Mouse (Mus musculus) yolk sac, embryonic 10.5 days (tissue): ENCODE measurements around the gene Col6a4.

Experiments
- DNase-seq: peaks from one replicate; pipeline ENCODE4 v3.0.0-alpha.2; 2017; ENCODE audit warnings: low spot score

The Col6a4 gene

DNA sequence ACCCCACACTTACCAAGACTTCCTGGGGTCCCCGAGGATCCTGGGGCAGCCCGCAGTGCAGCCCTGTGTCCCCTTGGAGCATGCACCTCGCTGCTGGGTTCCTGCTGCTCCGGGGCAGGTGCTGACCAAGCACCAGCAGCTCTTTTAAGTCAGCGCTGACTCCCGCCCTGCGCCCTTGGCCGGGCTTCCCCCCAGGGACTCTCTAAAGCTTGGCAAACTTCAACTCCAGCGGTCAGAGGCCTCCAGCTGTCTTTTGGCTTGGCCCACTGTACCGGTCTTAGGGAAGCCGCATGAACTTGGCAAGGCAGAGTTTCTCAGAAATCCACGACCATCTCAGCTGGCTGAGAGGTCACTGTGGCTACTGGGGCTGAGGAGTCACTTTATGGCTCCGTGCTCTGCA lies 136.1 kb downstream of the Col6a4 start, which contains the start of gene Col6a5:
Gene Col6a5 (minus strand): TSS at position 111 of the 400 bp plus-strand sequence.
- DNase-seq, result no peak

DNA sequence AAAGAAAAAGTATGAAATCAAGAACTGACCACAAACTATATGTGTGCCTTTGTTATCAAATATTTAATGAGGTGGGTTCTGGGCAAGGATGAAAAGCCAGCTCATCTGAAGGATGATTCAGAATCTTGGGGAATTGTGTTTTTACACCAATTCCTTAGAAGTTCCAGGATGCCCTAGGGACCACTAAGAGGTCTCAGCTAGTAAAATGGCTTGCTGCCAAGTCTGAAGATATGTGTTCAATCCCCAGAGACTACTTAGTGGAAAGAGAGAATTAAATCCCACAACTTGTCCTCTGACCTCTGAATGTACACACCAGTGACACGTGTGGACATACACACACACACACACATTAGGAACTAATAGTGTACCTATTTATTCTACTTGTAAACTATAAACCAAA lies 137.5 kb downstream of the Col6a4 start:
- no peak for DNase-seq

DNA sequence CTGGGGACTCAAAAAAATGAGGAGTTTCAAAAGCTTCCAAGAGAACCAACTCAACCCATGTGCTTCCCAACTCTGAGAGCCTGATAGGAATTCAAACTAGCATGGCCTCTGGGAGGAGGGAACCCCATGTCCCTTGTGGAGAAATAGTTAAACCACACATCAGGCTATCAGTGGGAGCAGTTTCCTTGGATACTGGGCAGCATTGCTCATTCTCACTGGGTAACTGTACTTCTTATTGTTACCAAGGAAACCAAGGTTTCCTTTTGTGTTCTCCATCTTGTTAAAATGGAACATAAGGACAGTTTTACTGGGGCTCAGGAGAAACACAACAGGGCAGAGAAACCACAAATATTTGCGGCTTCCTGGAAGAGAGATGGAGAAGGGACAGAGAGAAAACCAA lies 146.8 kb downstream of the Col6a4 start:
- DNase-seq, result no peak

DNA sequence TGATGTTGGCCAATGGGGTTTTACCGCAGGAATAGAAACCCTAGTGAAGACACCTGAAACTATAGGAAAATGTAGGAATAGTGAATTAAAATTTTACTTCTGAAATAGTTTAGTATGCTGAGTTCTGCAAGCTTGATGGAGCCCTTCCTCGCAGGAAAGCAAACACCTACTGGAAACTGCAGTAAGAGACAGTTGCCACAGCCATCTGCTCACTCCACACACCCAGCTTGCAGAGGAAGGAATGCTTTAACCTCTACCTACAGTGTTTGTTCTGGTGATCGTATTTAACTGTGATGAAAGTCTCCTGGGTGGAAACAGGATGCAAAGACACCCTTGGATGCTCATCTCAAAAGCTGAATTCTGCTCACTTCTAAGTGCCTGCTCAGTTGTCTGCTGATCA lies 149.0 kb downstream of the Col6a4 start:
- no peak for DNase-seq
